Mouse (Mus musculus): ENCODE measurements around the gene Gm21885. TPM values are rescaled to one million over a fixed set of nuclear protein-coding genes. Genes with fewer than 3 reads are reported as not detected.
"Not testable (repeated sequence)": the region's sequence is repeated elsewhere in the genome, so short reads cannot be mapped to it uniquely, and the experiment has no call there.

The Gm21885 gene
- total and polyA plus RNA-seq, 3 experiments, result 0.30 to 0.44 TPM; not detected in 1

DNA sequence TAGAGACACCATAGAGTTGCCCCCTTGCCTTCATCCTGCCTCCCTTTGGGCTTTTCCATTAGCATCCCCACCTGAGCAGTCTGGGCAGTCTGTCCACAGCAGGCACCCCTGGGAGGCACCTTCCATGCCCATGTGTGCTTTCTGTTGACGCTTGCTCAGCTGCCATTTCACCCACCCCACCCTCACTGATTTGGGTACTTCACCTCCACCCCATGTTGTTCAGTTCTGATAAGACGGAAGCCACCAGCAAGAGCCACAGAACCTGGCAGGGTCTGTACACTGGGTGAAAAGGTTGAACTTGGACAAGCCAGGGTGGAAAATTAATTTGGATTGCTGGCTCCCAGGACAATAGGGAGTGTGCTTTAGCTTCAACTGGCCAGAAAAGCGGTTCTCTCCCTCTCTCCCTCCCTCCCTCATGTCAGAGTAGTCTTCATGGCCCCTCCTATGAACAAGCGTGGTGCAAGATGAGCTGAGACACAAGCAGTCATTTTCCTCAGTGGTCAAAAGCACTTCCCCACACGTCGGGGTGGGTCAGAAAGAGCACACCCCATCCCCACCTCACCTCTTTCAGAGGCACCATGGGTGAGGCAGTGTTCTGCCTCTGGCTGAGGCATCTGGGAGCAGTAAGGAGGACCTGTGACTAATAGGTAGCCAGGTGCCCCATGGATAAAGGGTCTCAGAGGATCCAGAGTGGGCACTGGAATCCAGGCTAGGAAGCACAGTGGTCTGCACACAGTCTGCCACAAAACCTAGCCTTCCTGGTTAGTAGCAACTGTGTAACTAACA is 19.9 kb upstream of the Gm21885 start:
- H3K4me1 ChIP-seq (ENCODE audit: control insufficient read depth, insufficient read depth, low read length), result 0 out of 2 replicates have a peak, but pooled peaks cover 2% of the 10 kb centered on the region
- no peak overlapping the region for H3K9ac ChIP-seq (ENCODE audit: low read depth, low read length)
- no peak for DNase-seq
- H3K4me3 ChIP-seq, result no peak overlapping the region
- H3K36me3 ChIP-seq (ENCODE audit: control insufficient read depth, insufficient read depth, low read length), result no peaks in the 10 kb centered on the region
- no peak overlapping the region for H3K27ac ChIP-seq
- H3K79me2 ChIP-seq (replicated peaks; ENCODE audit: control insufficient read depth, insufficient read depth, low read length), result no peaks in the 10 kb centered on the region
- WGBS, result 59% methylated on average over 6 of the region's 6 CpGs
- TF ChIP-seq POLR2A (IDR thresholded peaks at IDR 0.05; ENCODE audit: insufficient read depth, low read depth, low read length) (no peak), EP300 (IDR thresholded peaks at IDR 0.05; ENCODE audit: insufficient read depth, low read depth, low read length) (no peak), CTCF (IDR thresholded peaks at IDR 0.05) (no peak)
- H3K27me3 ChIP-seq (ENCODE audit: control insufficient read depth, insufficient read depth, low read length), result no peaks in the 10 kb centered on the region
- intact Hi-C loops (cut with DNase I), result no loop called here

- TF ChIP-seq POLR2A (IDR thresholded peaks at IDR 0.05; ENCODE audit: insufficient read depth, low read depth, low read length) (0 out of 2 replicates have a peak, but pooled peaks have one; percentile 11), EP300 (IDR thresholded peaks at IDR 0.05; ENCODE audit: insufficient read depth, low read depth, low read length) (no peak), CTCF (IDR thresholded peaks at IDR 0.05) (peak; percentile 63)
- peak; percentile 61 to 64 for DNase-seq
- WGBS, result 3% methylated on average over 18 of the region's 18 CpGs
Measured at GRCm38 (mm10) chr11:94265134-94265785, 16.4 kb upstream of the Gm21885 start.

GRCm38 (mm10) chr11:94266155-94266554 is 15.5 kb upstream of the Gm21885 start:
- intact Hi-C loops (cut with DNase I); DNase-seq; H3K4me1 ChIP-seq (ENCODE audit: control insufficient read depth, insufficient read depth, low read length); H3K9ac ChIP-seq (ENCODE audit: low read depth, low read length); H3K36me3 ChIP-seq (ENCODE audit: control insufficient read depth, insufficient read depth, low read length); H3K27me3 ChIP-seq (ENCODE audit: control insufficient read depth, insufficient read depth, low read length); H3K4me3 ChIP-seq; H3K79me2 ChIP-seq (replicated peaks; ENCODE audit: control insufficient read depth, insufficient read depth, low read length); H3K27ac ChIP-seq: not testable (repeated sequence)
- WGBS, result 54% methylated on average over 3 of the region's 3 CpGs

More at GRCm38 (mm10) chr11:94265134-94265785, 16.4 kb upstream of the Gm21885 start:
- intact Hi-C loops (cut with DNase I), result no loop called here
- no peaks in the 10 kb centered on the region for H3K79me2 ChIP-seq (replicated peaks; ENCODE audit: control insufficient read depth, insufficient read depth, low read length)
- H3K4me3 ChIP-seq, result peak overlapping the region; percentile 48
- H3K27ac ChIP-seq, result peak overlapping the region; percentile 76
- H3K27me3 ChIP-seq (ENCODE audit: control insufficient read depth, insufficient read depth, low read length), result no peaks in the 10 kb centered on the region
- peaks cover 2% of the 10 kb centered on the region; the same call in 1 of the 2 replicates for H3K4me1 ChIP-seq (ENCODE audit: control insufficient read depth, insufficient read depth, low read length)
- H3K9ac ChIP-seq (ENCODE audit: low read depth, low read length), result no peak overlapping the region
- H3K36me3 ChIP-seq (ENCODE audit: control insufficient read depth, insufficient read depth, low read length), result no peaks in the 10 kb centered on the region

- intact Hi-C loops (cut with DNase I), result no loop called here
- Histone ChIP-seq H3K27ac (no peak overlapping the region), H3K36me3 (ENCODE audit: control insufficient read depth, insufficient read depth, low read length) (no peaks in the 10 kb centered on the region), H3K4me3 (no peak overlapping the region), H3K27me3 (ENCODE audit: control insufficient read depth, insufficient read depth, low read length) (no peaks in the 10 kb centered on the region), H3K4me1 (ENCODE audit: control insufficient read depth, insufficient read depth, low read length) (peaks cover 2% of the 10 kb centered on the region; the same call in 1 of the 2 replicates), H3K9ac (ENCODE audit: low read depth, low read length) (no peak overlapping the region), H3K79me2 (replicated peaks; ENCODE audit: control insufficient read depth, insufficient read depth, low read length) (no peaks in the 10 kb centered on the region)
- DNase-seq, result no peak
- TF ChIP-seq POLR2A (IDR thresholded peaks at IDR 0.05; ENCODE audit: insufficient read depth, low read depth, low read length) (no peak), CTCF (IDR thresholded peaks at IDR 0.05) (no peak), EP300 (IDR thresholded peaks at IDR 0.05; ENCODE audit: insufficient read depth, low read depth, low read length) (no peak)
Measured at GRCm38 (mm10) chr11:94268761-94269160, 12.9 kb upstream of the Gm21885 start.

- no peak overlapping the region for H3K4me3 ChIP-seq
- DNase-seq, result no peak
- no peak overlapping the region for H3K9ac ChIP-seq (ENCODE audit: low read depth, low read length)
- intact Hi-C loops (cut with DNase I), result no loop called here
- no peaks in the 10 kb centered on the region for H3K27me3 ChIP-seq (ENCODE audit: control insufficient read depth, insufficient read depth, low read length)
- H3K36me3 ChIP-seq (ENCODE audit: control insufficient read depth, insufficient read depth, low read length), result no peaks in the 10 kb centered on the region
- H3K27ac ChIP-seq, result no peak overlapping the region
- TF ChIP-seq EP300 (IDR thresholded peaks at IDR 0.05; ENCODE audit: insufficient read depth, low read depth, low read length) (no peak), POLR2A (IDR thresholded peaks at IDR 0.05; ENCODE audit: insufficient read depth, low read depth, low read length) (no peak)
- H3K79me2 ChIP-seq (replicated peaks; ENCODE audit: control insufficient read depth, insufficient read depth, low read length), result no peaks in the 10 kb centered on the region
- WGBS, result 71% methylated on average over 7 of the region's 7 CpGs
- peaks cover 2% of the 10 kb centered on the region; the same call in 1 of the 2 replicates for H3K4me1 ChIP-seq (ENCODE audit: control insufficient read depth, insufficient read depth, low read length)
Measured at GRCm38 (mm10) chr11:94269906-94270305, 11.8 kb upstream of the Gm21885 start.

DNA sequence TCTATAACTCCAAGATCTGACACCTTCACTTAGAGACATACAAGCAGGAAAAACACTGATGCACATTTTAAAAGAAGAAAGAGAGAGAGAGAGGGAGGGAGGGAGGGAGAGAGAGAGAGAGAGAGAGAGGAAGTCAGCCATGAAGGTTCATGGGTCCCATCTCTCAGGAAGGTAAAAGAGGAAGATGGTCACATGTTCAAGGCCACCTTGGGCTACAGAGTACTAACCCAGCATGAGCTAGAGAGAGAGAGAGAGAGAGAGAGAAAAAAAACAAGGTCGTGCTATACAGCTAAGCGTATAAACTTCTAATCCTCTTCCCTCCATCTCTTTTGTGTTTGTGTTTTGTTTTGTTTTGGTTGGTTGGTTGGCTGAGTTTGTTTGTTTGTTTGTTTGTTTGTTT is 10.7 kb upstream of the Gm21885 start:
- no peak for DNase-seq
- Histone ChIP-seq H3K4me3 (no peak overlapping the region), H3K79me2 (replicated peaks; ENCODE audit: control insufficient read depth, insufficient read depth, low read length) (no peaks in the 10 kb centered on the region), H3K36me3 (ENCODE audit: control insufficient read depth, insufficient read depth, low read length) (no peaks in the 10 kb centered on the region), H3K27me3 (ENCODE audit: control insufficient read depth, insufficient read depth, low read length) (no peaks in the 10 kb centered on the region), H3K9ac (ENCODE audit: low read depth, low read length) (no peak overlapping the region), H3K4me1 (ENCODE audit: control insufficient read depth, insufficient read depth, low read length) (no peaks in the 10 kb centered on the region; the same call in 1 of the 2 replicates), H3K27ac (no peak overlapping the region)
- WGBS, result 91% methylated on average over 2 of the region's 2 CpGs
- TF ChIP-seq POLR2A (IDR thresholded peaks at IDR 0.05; ENCODE audit: insufficient read depth, low read depth, low read length), result no peak
- no peak for TF ChIP-seq EP300 (IDR thresholded peaks at IDR 0.05; ENCODE audit: insufficient read depth, low read depth, low read length)
- TF ChIP-seq CTCF (IDR thresholded peaks at IDR 0.05), result no peak
- intact Hi-C loops (cut with DNase I), result no loop called here
